Mouse (Mus musculus): ENCODE measurements at regions not wholly inside any gene's neighbourhood (a gene's known extent, or its start where the extent isn't known, plus 50 kb on each side); places are given as distances from the start of the nearest gene placed in this dataset.
A peak's percentile ranks its signal among the peaks of the same experiment; 100 is the strongest.

DNA sequence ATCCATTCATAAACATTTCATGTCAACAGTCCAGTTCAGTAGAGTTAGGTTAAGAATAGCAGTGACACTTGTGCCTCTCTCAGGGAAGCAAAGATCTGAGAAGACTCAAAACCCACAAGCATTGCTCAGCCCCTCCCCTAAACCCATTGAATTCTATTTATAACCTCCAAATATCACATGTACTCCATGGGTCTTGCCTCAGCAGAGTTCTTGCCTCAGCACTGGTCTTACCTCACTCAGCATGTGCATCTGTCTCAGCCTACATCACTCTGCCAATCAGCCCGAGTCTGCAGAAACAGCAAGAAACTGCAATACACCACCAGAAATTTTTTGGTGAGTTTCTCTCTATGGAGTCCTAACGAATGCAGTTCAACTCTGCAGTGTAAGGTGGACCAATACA is 478.8 kb upstream of the Vstm2b start:
- peak; percentile 39 for ATAC-seq (ENCODE audit: insufficient read depth, low read depth)
- TF ChIP-seq CTCF (IDR thresholded peaks at IDR 0.05; ENCODE audit: low read depth) (no peak), EP300 (IDR thresholded peaks at IDR 0.05; ENCODE audit: low read depth) (no peak)
- no peak overlapping the region for H3K4me3 ChIP-seq (ENCODE audit: low read depth, low read length)
- H3K4me2 ChIP-seq (ENCODE audit: low read depth, low read length) = no peak overlapping the region
- no peaks in the 10 kb centered on the region for H3K9me3 ChIP-seq (replicated peaks; ENCODE audit: control insufficient read depth, low read length)
- no peaks in the 10 kb centered on the region for H3K36me3 ChIP-seq (replicated peaks; ENCODE audit: control insufficient read depth, insufficient read depth, low read length)
- no peaks in the 10 kb centered on the region for H3K4me1 ChIP-seq (ENCODE audit: control insufficient read depth, insufficient read depth)
- DNase-seq (ENCODE audit: low spot score) = no peak
- H3K27me3 ChIP-seq (ENCODE audit: control insufficient read depth, insufficient read depth, low read length) = no peaks in the 10 kb centered on the region
- 35% methylated on average over 2 of the region's 2 CpGs for WGBS
- H3K9ac ChIP-seq (replicated peaks; ENCODE audit: low read depth, low read length) = no peak overlapping the region
- H3K27ac ChIP-seq (ENCODE audit: low read depth) = no peak overlapping the region

GRCm38 (mm10) chr7:40422125-40422524 is 476.0 kb upstream of the Vstm2b start:
- no peak overlapping the region for H3K27ac ChIP-seq (ENCODE audit: low read depth)
- no peaks in the 10 kb centered on the region for H3K36me3 ChIP-seq (replicated peaks; ENCODE audit: control insufficient read depth, insufficient read depth, low read length)
- no peak overlapping the region for H3K9ac ChIP-seq (replicated peaks; ENCODE audit: low read depth, low read length)
- H3K4me3 ChIP-seq (ENCODE audit: low read depth, low read length) = no peak overlapping the region
- TF ChIP-seq CTCF (IDR thresholded peaks at IDR 0.05; ENCODE audit: low read depth) = no peak
- no peak for TF ChIP-seq EP300 (IDR thresholded peaks at IDR 0.05; ENCODE audit: low read depth)
- DNase-seq (ENCODE audit: low spot score) (no peak), ATAC-seq (ENCODE audit: insufficient read depth, low read depth) (no peak)
- peaks cover 10% of the 10 kb centered on the region; the same call in 1 of the 2 replicates for H3K4me1 ChIP-seq (ENCODE audit: control insufficient read depth, insufficient read depth)
- no peaks in the 10 kb centered on the region for H3K27me3 ChIP-seq (ENCODE audit: control insufficient read depth, insufficient read depth, low read length)
- WGBS = 69% methylated on average over 4 of the region's 4 CpGs
- no peak overlapping the region for H3K4me2 ChIP-seq (ENCODE audit: low read depth, low read length)
- H3K9me3 ChIP-seq (replicated peaks; ENCODE audit: control insufficient read depth, low read length) = no peaks in the 10 kb centered on the region

DNA sequence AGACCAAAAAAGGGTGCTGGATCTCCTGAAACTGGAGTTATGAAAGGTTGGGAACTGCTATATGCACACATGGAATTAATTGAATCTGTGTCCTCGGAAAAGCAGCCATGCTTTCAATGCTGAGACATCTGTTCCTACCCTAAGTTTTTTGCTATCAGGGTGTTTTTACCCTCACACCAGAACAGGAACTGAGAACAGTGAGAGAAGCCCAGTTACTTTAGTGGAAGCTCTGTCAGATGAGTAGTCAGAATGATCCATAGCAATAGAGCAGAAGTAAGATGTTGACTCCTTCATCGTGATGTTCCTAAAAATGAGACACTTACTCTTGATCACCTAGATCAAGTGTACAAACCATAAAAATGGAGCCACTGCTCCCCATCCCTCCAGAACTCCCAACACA is 468.7 kb upstream of the Vstm2b start:
- H3K27ac ChIP-seq (ENCODE audit: low read depth) = no peak overlapping the region
- no peak overlapping the region for H3K9ac ChIP-seq (replicated peaks; ENCODE audit: low read depth, low read length)
- peaks cover 10% of the 10 kb centered on the region; the same call in 1 of the 2 replicates for H3K4me1 ChIP-seq (ENCODE audit: control insufficient read depth, insufficient read depth)
- no peaks in the 10 kb centered on the region for H3K9me3 ChIP-seq (replicated peaks; ENCODE audit: control insufficient read depth, low read length)
- H3K4me3 ChIP-seq (ENCODE audit: low read depth, low read length) = no peak overlapping the region
- WGBS = 77% methylated on average over 2 of the region's 2 CpGs
- no peak overlapping the region for H3K4me2 ChIP-seq (ENCODE audit: low read depth, low read length)
- no peak for ATAC-seq (ENCODE audit: insufficient read depth, low read depth)
- DNase-seq (ENCODE audit: low spot score) = no peak
- no peaks in the 10 kb centered on the region for H3K27me3 ChIP-seq (ENCODE audit: control insufficient read depth, insufficient read depth, low read length)
- H3K36me3 ChIP-seq (replicated peaks; ENCODE audit: control insufficient read depth, insufficient read depth, low read length) = no peaks in the 10 kb centered on the region
- TF ChIP-seq CTCF (IDR thresholded peaks at IDR 0.05; ENCODE audit: low read depth) = no peak
- no peak for TF ChIP-seq EP300 (IDR thresholded peaks at IDR 0.05; ENCODE audit: low read depth)

DNA sequence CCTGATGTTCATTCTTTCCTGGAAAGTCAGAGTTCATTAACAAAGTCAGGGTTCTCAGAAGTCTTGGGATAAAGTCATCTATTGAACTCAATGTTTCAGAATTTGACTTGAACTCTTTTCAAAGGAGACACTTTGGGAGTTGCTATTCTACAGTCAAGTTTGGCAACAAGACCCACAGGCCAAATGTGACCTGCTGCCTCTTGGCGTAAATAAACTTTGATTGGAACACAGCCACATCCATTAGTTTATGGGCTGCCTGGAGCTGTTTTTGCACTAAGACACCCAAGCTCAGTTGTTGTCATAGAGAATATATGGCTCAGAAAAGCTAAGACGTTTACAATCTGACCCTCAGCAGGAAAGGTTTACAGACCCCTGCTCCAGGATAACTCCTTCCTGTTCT is 464.2 kb upstream of the Vstm2b start:
- Histone ChIP-seq H3K9ac (replicated peaks; ENCODE audit: low read depth, low read length) (no peak overlapping the region), H3K4me3 (ENCODE audit: low read depth, low read length) (no peak overlapping the region), H3K27me3 (ENCODE audit: control insufficient read depth, insufficient read depth, low read length) (no peaks in the 10 kb centered on the region), H3K9me3 (replicated peaks; ENCODE audit: control insufficient read depth, low read length) (peaks cover 4% of the 10 kb centered on the region; the same call in 1 of the 2 replicates), H3K4me1 (ENCODE audit: control insufficient read depth, insufficient read depth) (no peaks in the 10 kb centered on the region), H3K27ac (ENCODE audit: low read depth) (no peak overlapping the region), H3K36me3 (replicated peaks; ENCODE audit: control insufficient read depth, insufficient read depth, low read length) (no peaks in the 10 kb centered on the region), H3K4me2 (ENCODE audit: low read depth, low read length) (no peak overlapping the region)
- WGBS = 40% methylated on average over 2 of the region's 2 CpGs
- TF ChIP-seq CTCF (IDR thresholded peaks at IDR 0.05; ENCODE audit: low read depth) = no peak
- TF ChIP-seq EP300 (IDR thresholded peaks at IDR 0.05; ENCODE audit: low read depth) = no peak
- ATAC-seq (ENCODE audit: insufficient read depth, low read depth) (no peak), DNase-seq (ENCODE audit: low spot score) (no peak)

GRCm38 (mm10) chr7:40441128-40441527 is 457.0 kb upstream of the Vstm2b start:
- WGBS = 20% methylated on average over 1 of the region's 1 CpGs
- TF ChIP-seq CTCF (IDR thresholded peaks at IDR 0.05; ENCODE audit: low read depth) (no peak), EP300 (IDR thresholded peaks at IDR 0.05; ENCODE audit: low read depth) (no peak)
- no peaks in the 10 kb centered on the region for H3K4me1 ChIP-seq (ENCODE audit: control insufficient read depth, insufficient read depth)

DNA sequence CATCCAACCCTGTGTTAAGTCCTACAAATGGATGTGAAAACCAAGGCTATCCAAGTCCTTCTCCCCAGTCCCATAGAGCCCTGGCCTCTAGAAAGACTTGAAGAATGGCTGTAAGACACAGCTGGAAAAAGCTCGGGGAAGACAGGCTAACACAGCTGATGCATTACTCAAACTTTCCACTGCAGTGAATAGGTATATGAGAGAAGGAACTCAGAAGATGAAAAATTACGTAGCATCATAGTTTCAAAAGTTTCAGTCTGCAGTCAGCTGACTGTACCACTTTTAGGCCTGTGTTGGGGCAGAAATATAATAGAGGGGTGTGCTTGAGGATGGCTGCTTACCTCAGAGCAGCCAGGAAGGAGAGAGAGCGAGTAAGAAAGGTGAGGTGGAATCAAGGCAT is 456.3 kb upstream of the Vstm2b start:
- TF ChIP-seq EP300 (IDR thresholded peaks at IDR 0.05; ENCODE audit: low read depth) = no peak
- TF ChIP-seq CTCF (IDR thresholded peaks at IDR 0.05; ENCODE audit: low read depth) = no peak
- no peaks in the 10 kb centered on the region for H3K36me3 ChIP-seq (replicated peaks; ENCODE audit: control insufficient read depth, insufficient read depth, low read length)
- WGBS = 65% methylated on average over 3 of the region's 3 CpGs
- ATAC-seq (ENCODE audit: insufficient read depth, low read depth) = no peak
- H3K27ac ChIP-seq (ENCODE audit: low read depth) = no peak overlapping the region
- H3K27me3 ChIP-seq (ENCODE audit: control insufficient read depth, insufficient read depth, low read length) = no peaks in the 10 kb centered on the region
- H3K9ac ChIP-seq (replicated peaks; ENCODE audit: low read depth, low read length) = no peak overlapping the region
- no peak for DNase-seq (ENCODE audit: low spot score)
- H3K4me2 ChIP-seq (ENCODE audit: low read depth, low read length) = no peak overlapping the region
- no peaks in the 10 kb centered on the region for H3K9me3 ChIP-seq (replicated peaks; ENCODE audit: control insufficient read depth, low read length)
- no peaks in the 10 kb centered on the region for H3K4me1 ChIP-seq (ENCODE audit: control insufficient read depth, insufficient read depth)
- no peak overlapping the region for H3K4me3 ChIP-seq (ENCODE audit: low read depth, low read length)

More at GRCm38 (mm10) chr7:40441128-40441527, 457.0 kb upstream of the Vstm2b start:
- no peaks in the 10 kb centered on the region for H3K27me3 ChIP-seq (ENCODE audit: control insufficient read depth, insufficient read depth, low read length)
- H3K9ac ChIP-seq (replicated peaks; ENCODE audit: low read depth, low read length) = no peak overlapping the region
- DNase-seq (ENCODE audit: low spot score) = no peak
- peaks cover 1% of the 10 kb centered on the region; the same call in 1 of the 2 replicates for H3K9me3 ChIP-seq (replicated peaks; ENCODE audit: control insufficient read depth, low read length)
- H3K27ac ChIP-seq (ENCODE audit: low read depth) = no peak overlapping the region
- H3K4me3 ChIP-seq (ENCODE audit: low read depth, low read length) = no peak overlapping the region
- H3K36me3 ChIP-seq (replicated peaks; ENCODE audit: control insufficient read depth, insufficient read depth, low read length) = no peaks in the 10 kb centered on the region
- no peak for ATAC-seq (ENCODE audit: insufficient read depth, low read depth)
- no peak overlapping the region for H3K4me2 ChIP-seq (ENCODE audit: low read depth, low read length)

All from heart, postnatal 0 days (tissue).